Mouse (Mus musculus): Measurements from ENCODE around the gene Gm44790. TPM values are rescaled to one million over a fixed set of nuclear protein-coding genes. Genes with fewer than 3 reads are reported as not detected.

Gene Gm44790
- polyA plus RNA-seq (2012) = not detected in 2 replicates

DNA sequence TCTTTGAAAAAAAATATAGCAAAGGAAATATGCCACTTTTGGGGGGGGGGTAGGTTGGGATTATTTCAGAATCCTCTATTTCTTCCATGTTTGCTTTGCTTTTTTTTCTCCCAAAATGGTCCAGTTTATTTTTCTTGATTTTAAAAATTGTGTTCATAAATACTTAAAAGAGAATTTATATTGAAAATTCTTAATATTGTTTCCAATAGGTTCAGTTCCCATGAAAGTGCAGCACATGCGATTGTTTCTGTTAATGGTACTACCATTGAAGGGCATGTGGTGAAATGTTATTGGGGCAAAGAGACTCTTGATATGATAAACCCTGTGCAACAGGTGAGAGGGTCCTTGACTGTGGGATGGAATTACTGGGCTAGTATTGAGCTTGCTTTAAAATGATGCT lies at the start of gene Gm44790:
TSS of gene Gm44790 (plus strand) at position 301 of the 400 bp plus-strand sequence.

DNA sequence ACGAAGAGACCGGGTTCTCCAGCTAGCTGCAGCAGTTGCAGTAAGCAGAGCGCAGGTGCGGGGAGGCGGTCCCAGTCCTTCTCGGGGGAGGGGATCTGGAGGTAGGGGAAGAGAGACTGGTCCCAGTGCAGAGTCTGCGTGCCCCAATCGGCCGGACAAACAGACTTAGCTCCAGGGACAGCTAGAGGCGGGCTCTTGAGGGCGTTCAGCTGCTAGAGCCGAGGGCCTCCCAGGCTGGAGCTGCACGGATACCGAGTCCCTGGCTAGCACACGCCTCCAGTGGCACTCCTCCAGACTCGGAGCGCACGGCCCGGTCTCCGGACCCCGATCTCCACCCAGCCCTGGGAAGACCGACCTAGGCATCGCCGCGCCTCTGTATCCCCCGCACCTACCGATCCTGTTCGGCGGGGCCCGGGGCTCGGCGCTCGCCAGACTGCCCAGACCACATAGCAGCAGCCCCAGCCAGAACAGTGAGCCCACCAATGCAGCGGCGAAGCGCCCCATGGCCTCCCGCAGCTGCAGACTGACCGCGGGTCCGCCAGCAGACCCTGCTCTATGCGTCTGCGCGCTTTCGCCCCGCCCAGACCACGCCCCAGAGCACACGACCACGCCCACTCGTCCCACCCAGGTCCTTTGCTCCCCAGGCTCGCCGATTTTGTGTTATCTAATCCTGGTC lies 29.7 kb upstream of the Gm44790 start, which contains the start of gene Pcyox1:
TSS of gene Pcyox1 (minus strand) at position 574 of the 676 bp plus-strand sequence.

DNA sequence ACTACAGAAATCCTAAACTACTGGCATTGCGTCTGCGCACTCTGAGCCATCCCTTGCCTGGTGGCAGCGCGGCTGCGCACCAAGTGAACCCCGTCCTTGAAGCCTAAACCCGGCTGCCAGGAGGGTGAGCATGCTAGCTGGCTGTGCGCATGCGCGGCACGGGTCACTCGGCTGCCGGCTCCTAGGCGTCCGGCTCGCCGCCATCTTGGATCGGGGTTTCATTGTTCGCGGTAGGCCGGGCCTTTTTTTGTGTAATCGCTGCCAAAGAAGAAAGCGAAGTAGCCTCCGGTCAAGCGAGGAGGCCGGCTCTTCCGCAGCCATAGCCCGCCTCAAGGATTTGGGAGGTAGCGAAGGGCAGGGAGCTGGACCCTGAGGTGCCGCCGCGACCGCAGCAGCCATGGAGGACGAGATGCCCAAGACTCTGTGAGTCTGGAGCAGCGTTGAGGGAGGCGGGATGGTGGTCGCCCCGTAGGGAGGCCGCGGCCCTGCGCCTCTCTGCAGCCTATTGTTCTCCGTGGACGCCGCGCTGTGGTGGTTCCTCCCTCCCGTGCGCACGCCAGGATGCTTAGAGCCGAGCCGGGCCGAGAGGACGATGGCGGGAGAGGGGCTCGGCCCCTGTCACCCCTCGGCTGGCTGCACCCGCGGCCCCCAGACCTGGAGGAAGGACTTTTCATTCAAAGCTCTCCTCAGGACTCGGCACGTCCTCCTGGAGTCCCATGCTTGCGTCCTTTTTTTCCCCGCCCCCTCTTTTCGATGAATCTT lies 22.2 kb upstream of the Gm44790 start, which contains the start of gene Tia1:
TSS of gene Tia1 (plus strand) at position 120 of the 762 bp plus-strand sequence.

DNA sequence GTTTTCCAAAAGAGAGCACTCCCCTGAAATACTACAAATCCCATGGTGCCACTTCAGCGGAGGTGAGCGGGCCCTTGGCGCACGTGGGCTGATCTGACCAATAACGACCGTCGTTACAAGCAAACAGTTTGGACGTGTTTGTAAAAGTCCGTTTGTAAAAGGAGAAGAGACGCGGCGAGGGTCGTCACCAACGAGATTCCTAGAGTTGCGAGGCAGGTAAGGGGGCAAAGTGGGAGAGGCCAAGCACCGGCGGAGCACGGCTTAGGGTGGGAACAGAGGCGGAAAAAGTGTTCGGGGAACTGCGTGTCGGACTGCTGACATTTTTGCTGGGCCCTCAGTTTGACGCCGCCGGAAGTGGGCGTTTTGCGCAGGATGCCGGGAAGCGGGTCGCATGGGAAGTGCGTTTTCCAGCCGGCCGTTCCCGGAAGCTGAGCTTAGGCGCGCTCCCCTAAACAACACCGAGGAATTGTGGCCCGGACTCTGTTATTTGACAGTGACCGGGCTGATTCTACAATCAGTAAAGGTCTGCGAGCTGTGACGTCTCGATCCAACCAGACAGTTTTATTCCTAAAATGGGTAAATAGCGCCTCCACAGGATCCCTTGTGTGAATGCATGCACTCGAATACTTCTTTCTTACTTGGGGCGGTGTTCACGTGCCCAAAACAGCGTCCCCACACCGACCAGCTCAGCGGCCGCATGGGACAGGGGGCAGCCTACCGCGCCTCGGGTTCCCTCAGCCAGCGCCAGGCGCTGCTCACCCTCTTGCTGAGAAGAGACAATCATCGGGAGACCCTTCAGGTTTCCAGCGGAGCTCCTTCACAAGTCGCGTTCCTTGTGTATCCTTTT lies 12.0 kb downstream of the Gm44790 start, which contains the start of gene C87436:
TSS of gene C87436 (plus strand) at position 103 of the 847 bp plus-strand sequence.

Other genes starting within 250 kb of the Gm44790 start
- gene Tgfa, start 231.4 kb upstream of the Gm44790 start, polyA plus RNA-seq (2012) = 0.34 and 0.42 TPM in 2 replicates
- 13.3 TPM in 2 replicates for gene Fam136a, start 61.0 kb upstream of the Gm44790 start, polyA plus RNA-seq (2012)
- 15.6 and 19.9 TPM in 2 replicates for gene Snrpg, start 55.4 kb upstream of the Gm44790 start, polyA plus RNA-seq (2012)
- gene Pcyox1, start 29.5 kb upstream of the Gm44790 start, polyA plus RNA-seq (2012) = 53.8 and 59.5 TPM in 2 replicates
- gene Tia1, start 22.4 kb upstream of the Gm44790 start, polyA plus RNA-seq (2012) = 38.1 and 56.0 TPM in 2 replicates
- 6.5 and 7.9 TPM in 2 replicates for gene C87436, start 11.7 kb downstream of the Gm44790 start, polyA plus RNA-seq (2012)
- 1,230 and 1,348 TPM in 2 replicates for gene Pcbp1, start 99.7 kb downstream of the Gm44790 start, polyA plus RNA-seq (2012)
- 0.13 and 1.1 TPM in 2 replicates for gene Asprv1, start 201.5 kb downstream of the Gm44790 start, polyA plus RNA-seq (2012)
- 18.2 and 24.0 TPM in 2 replicates for gene Mxd1, start 242.5 kb downstream of the Gm44790 start, polyA plus RNA-seq (2012)